Mouse (Mus musculus) cerebellum, adult 9-11 months (tissue): Measurements from ENCODE around the gene Aarsd1.

Source experiments
- DNase-seq: peaks from one replicate; pipeline ENCODE4 v3.0.0; 2022

The Aarsd1 gene

GRCm38 (mm10) chr11:101374421-101374938, 42.9 kb downstream of the Aarsd1 start:
- DNase-seq: no peak

DNA sequence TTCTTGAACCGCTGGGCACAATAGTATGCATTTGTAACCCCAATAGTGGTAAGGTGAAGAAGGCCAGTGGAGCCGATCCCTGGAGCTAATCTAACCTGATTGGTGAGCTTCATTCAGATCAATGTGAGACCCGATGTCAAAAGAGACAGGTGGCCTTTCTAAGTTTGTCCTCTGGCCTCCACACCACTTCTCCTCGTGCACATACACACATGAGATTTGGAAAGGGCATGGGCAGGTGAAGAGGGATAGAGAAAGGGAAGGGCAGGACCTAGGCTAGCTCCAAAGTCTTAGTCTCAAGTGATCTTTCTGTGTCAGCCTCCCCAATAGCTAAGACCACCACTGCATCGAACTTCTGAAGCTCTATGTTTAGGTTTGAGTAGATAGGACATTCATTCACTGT, 47.3 kb downstream of the Aarsd1 start:
- DNase-seq: no peak

DNA sequence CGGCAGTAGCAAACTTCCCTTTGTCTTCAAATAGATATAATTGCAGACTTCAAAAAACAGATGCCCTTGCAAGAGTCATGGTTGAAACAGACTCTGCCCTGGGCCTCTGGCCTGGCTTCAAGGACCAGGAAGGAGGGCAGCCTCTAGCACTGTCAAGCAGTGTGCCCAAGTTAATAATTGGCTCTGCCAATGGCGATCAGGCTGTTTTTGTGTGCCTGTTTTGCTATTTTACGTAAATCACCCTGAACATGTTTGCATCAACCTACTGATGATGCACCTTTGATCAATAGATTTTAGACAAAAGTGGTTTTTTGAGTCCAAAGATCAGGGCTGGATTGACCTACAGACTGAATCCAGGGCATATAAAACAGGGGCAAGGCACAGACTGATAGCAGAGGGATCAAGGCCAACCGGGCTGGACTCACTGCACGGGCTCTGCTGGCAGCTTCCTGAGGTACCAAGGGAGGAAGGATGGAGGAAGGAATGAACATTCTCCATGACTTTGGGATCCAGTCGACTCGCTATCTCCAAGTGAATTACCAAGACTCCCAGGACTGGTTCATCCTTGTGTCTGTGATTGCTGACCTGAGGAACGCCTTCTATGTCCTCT, 50.0 kb downstream of the Aarsd1 start, which contains the start of gene G6pc:
G6pc (plus strand) TSS at position 236 of the 610 bp plus-strand sequence.
- DNase-seq: no peak

GRCm38 (mm10) chr11:101364531-101364931, 52.9 kb downstream of the Aarsd1 start:
- DNase-seq: no peak

DNA sequence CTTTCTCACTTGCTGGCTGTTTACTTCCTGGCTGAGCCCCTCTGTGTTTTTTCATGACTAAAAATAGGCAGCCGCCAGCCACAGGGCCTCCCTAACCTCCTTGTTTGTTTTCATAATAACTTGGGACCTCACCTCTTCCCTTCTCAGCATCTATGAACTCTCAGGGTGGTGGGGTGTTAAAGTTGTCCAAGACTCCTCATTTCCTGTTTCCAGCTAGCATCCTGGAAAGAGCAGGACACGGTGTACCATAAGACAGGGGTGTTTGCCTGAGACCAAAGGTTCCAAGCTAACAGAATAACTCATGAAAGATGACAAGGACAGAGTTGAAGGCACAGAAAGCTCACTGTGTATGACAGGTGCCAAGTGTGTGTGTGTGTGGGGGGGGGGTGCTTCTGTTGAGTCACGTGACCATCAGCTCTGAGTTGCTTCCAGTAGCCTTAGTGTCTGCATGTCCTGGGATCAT, 56.7 kb downstream of the Aarsd1 start:
- no peak for DNase-seq

- no peak for DNase-seq
Observed at GRCm38 (mm10) chr11:101359776-101360175, 57.6 kb downstream of the Aarsd1 start.

- DNase-seq: no peak
Observed at GRCm38 (mm10) chr11:101357505-101358182, 59.8 kb downstream of the Aarsd1 start.
